9 mouse cellular contexts compared by ENCODE assay signal in genomic region chr16:16921021-16921435, GRCm38 (mm10). TPM values are rescaled to one million over a fixed set of nuclear protein-coding genes. Genes with fewer than 3 reads are reported as not detected.
DNase-seq lines count a peak whose midpoint lies in the region; TF ChIP-seq lines count a peak whose summit lies in the region.
"Had no signal": no experiment of that assay in that cellular context is flagged by ENCODE, and none has a peak within 500 bp of the region (broad histone marks: within the 10 kb centered on the region; RNA-seq: fewer than 3 reads in every experiment).

No protein-coding gene starts in this region.

- H3K27me3 ChIP-seq in testis, adult 2 months (ENCODE audit: control insufficient read depth, insufficient read depth, low read length): no peaks in the 10 kb centered on the region

- no peak for TF ChIP-seq POLR2A in testis, adult 2 months (IDR thresholded peaks at IDR 0.05; ENCODE audit: control insufficient read depth, low read depth, low read length)

- DNase-seq in embryo, embryonic 10 days (ENCODE audit: low spot score): peak; percentile 38
- DNase-seq in embryo, embryonic 9.5 days (ENCODE audit: extremely low spot score): no peak
- no peak for DNase-seq in testis, postnatal 10 days (ENCODE audit: low spot score)
- DNase-seq in cerebellum, postnatal 36 days: peak; percentile 38 to 39
- DNase-seq in kidney, postnatal 10 days: peak; percentile 56
- peak; percentile 4 for DNase-seq in retina, postnatal 1 day
- DNase-seq in thymus, postnatal 10 days (ENCODE audit: low spot score in 2 of 2): no peak

- no peaks in the 10 kb centered on the region; the same call in 1 of the 2 replicates for H3K4me1 ChIP-seq in testis, adult 2 months (ENCODE audit: control insufficient read depth, insufficient read depth, low read length)

- no peak overlapping the region for H3K27ac ChIP-seq in testis, adult 2 months (ENCODE audit: control insufficient read depth, insufficient read depth, low read depth, low read length)

- TF ChIP-seq CTCF in testis, adult 2 months (IDR thresholded peaks at IDR 0.05; ENCODE audit: control insufficient read depth, insufficient read depth, insufficient replicate concordance, low read depth, low read length): peak; percentile 41; the same call in 1 of the 2 replicates

- H3K36me3 ChIP-seq in testis, adult 2 months (ENCODE audit: control insufficient read depth, insufficient read depth, low read length): no peaks in the 10 kb centered on the region

- H3K4me3 ChIP-seq in testis, adult 2 months (ENCODE audit: control insufficient read depth, low read depth, low read length): no peak overlapping the region

RNA-seq across cellular contexts. Expression of gene Ppm1f, which starts 24.8 kb away (rescaled TPM):
- 25.8 and 30.2 TPM in 2 replicates for polyA plus RNA-seq in testis, adult 2 months (2012; rRNA removed)

RNA-seq across cellular contexts. Expression of gene Vpreb1, which starts 50.4 kb away (rescaled TPM):
- 0.15 and 0.65 TPM in 2 replicates for polyA plus RNA-seq in testis, adult 2 months (2012; rRNA removed)

RNA-seq across cellular contexts. Expression of gene Top3b, which starts 50.5 kb away (rescaled TPM):
- 86.6 and 87.1 TPM in 2 replicates for polyA plus RNA-seq in testis, adult 2 months (2012; rRNA removed)

RNA-seq across cellular contexts. Expression of gene Igll1, which starts 57.2 kb away (rescaled TPM):
- polyA plus RNA-seq in testis, adult 2 months (2012; rRNA removed): 0.12 TPM in 1 of 2 replicates, not detected in the other
- polyA plus RNA-seq: C2C12 had no signal

Comparison
In these comparisons a context has a peak if more than half of its experiments do, and no peak if none do; other contexts are left out.
1. DNase-seq: peak in embryo, embryonic 10 days (single experiment), cerebellum, postnatal 36 days (2 of 2), kidney, postnatal 10 days (single experiment) and retina, postnatal 1 day (single experiment); none in embryo, embryonic 9.5 days (single experiment), testis, postnatal 10 days (single experiment) and thymus, postnatal 10 days (0 of 2).